Mouse (Mus musculus): ENCODE data around the gene Pecam1. TPM values are rescaled to one million over a fixed set of nuclear protein-coding genes. Genes with fewer than 3 reads are reported as not detected.

Gene Pecam1
- polyA plus RNA-seq, 1 experiment = not detected

GRCm38 (mm10) chr11:106724176-106724915 is 26.1 kb downstream of the Pecam1 start:
- no peak overlapping the region for H3K27ac ChIP-seq (ENCODE audit: insufficient read depth, low read depth, low read length)
- H3K4me3 ChIP-seq (ENCODE audit: insufficient read depth, low read depth, low read length) = no peak overlapping the region
- peaks cover 5% of the 10 kb centered on the region for H3K4me1 ChIP-seq (ENCODE audit: control insufficient read depth, insufficient read depth, low read length)
- 95% methylated on average over 10 of the region's 10 CpGs for WGBS
- TF ChIP-seq POLR2A (IDR thresholded peaks at IDR 0.05; ENCODE audit: insufficient read depth, low read depth, low read length) (no peak), CTCF (IDR thresholded peaks at IDR 0.05; ENCODE audit: insufficient read depth, low read depth, low read length) (no peak)

GRCm38 (mm10) chr11:106723611-106724125 is 26.8 kb downstream of the Pecam1 start:
- Histone ChIP-seq H3K4me3 (ENCODE audit: insufficient read depth, low read depth, low read length) (no peak overlapping the region), H3K27ac (ENCODE audit: insufficient read depth, low read depth, low read length) (no peak overlapping the region), H3K4me1 (ENCODE audit: control insufficient read depth, insufficient read depth, low read length) (peaks cover 5% of the 10 kb centered on the region)
- TF ChIP-seq CTCF (IDR thresholded peaks at IDR 0.05; ENCODE audit: insufficient read depth, low read depth, low read length) (no peak), POLR2A (IDR thresholded peaks at IDR 0.05; ENCODE audit: insufficient read depth, low read depth, low read length) (no peak)
- WGBS = 81% methylated on average over 15 of the region's 15 CpGs

DNA sequence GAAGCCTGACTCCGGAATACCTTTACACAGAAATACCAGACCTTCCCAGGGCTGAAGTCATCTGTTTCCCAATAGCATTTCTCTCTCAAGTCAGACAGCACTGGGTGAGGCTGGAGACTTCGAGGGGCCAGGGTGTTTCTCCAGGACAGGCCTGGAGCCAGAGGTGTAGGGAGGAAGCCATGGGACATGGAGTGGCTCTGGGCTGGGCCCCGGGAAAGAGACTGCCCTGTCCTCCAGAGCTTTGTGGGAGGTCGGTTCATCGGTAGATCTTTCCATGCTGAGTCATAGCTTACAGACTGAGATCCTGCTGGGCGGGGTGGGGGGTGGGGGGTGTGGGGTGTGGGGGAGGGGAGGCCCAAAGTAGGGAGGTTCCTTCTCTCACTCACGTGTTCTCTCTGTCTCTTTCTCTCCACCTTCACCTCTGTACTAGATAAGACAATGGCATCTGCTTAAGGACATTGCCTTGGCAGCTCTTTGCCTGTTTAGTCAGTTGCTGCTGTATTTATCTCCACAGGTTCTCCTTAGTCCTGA is 27.5 kb downstream of the Pecam1 start:
- WGBS = 26% methylated on average over 7 of the region's 7 CpGs
- TF ChIP-seq POLR2A (IDR thresholded peaks at IDR 0.05; ENCODE audit: insufficient read depth, low read depth, low read length) = no peak
- no peak for TF ChIP-seq CTCF (IDR thresholded peaks at IDR 0.05; ENCODE audit: insufficient read depth, low read depth, low read length)

GRCm38 (mm10) chr11:106720379-106720778 is 30.0 kb downstream of the Pecam1 start:
- WGBS = 52% methylated on average over 8 of the region's 8 CpGs
- no peak overlapping the region for H3K4me3 ChIP-seq (ENCODE audit: insufficient read depth, low read depth, low read length)
- H3K4me1 ChIP-seq (ENCODE audit: control insufficient read depth, insufficient read depth, low read length) = peaks cover 5% of the 10 kb centered on the region
- no peak overlapping the region for H3K27ac ChIP-seq (ENCODE audit: insufficient read depth, low read depth, low read length)
- TF ChIP-seq POLR2A (IDR thresholded peaks at IDR 0.05; ENCODE audit: insufficient read depth, low read depth, low read length) (no peak), CTCF (IDR thresholded peaks at IDR 0.05; ENCODE audit: insufficient read depth, low read depth, low read length) (no peak)

More for the DNA sequence above, 27.5 kb downstream of the Pecam1 start:
- peak overlapping the region; percentile 50; the same call in 1 of the 2 replicates for H3K27ac ChIP-seq (ENCODE audit: insufficient read depth, low read depth, low read length)
- H3K4me3 ChIP-seq (ENCODE audit: insufficient read depth, low read depth, low read length) = no peak overlapping the region
- H3K4me1 ChIP-seq (ENCODE audit: control insufficient read depth, insufficient read depth, low read length) = peaks cover 5% of the 10 kb centered on the region

GRCm38 (mm10) chr11:106716568-106716967 is 33.9 kb downstream of the Pecam1 start:
- WGBS = 65% methylated on average over 5 of the region's 5 CpGs
- no peak overlapping the region for H3K27ac ChIP-seq (ENCODE audit: insufficient read depth, low read depth, low read length)

GRCm38 (mm10) chr11:106715066-106715465 is 35.4 kb downstream of the Pecam1 start:
- H3K4me3 ChIP-seq (ENCODE audit: insufficient read depth, low read depth, low read length) = no peak overlapping the region
- H3K4me1 ChIP-seq (ENCODE audit: control insufficient read depth, insufficient read depth, low read length) = peaks cover 10% of the 10 kb centered on the region
- TF ChIP-seq CTCF (IDR thresholded peaks at IDR 0.05; ENCODE audit: insufficient read depth, low read depth, low read length) (no peak), POLR2A (IDR thresholded peaks at IDR 0.05; ENCODE audit: insufficient read depth, low read depth, low read length) (no peak)
- 82% methylated on average over 6 of the region's 6 CpGs for WGBS
- H3K27ac ChIP-seq (ENCODE audit: insufficient read depth, low read depth, low read length) = no peak overlapping the region

More at GRCm38 (mm10) chr11:106716568-106716967, 33.9 kb downstream of the Pecam1 start:
- Histone ChIP-seq H3K4me1 (ENCODE audit: control insufficient read depth, insufficient read depth, low read length) (peaks cover 10% of the 10 kb centered on the region), H3K4me3 (ENCODE audit: insufficient read depth, low read depth, low read length) (no peak overlapping the region)
- no peak for TF ChIP-seq CTCF (IDR thresholded peaks at IDR 0.05; ENCODE audit: insufficient read depth, low read depth, low read length)
- TF ChIP-seq POLR2A (IDR thresholded peaks at IDR 0.05; ENCODE audit: insufficient read depth, low read depth, low read length) = no peak

DNA sequence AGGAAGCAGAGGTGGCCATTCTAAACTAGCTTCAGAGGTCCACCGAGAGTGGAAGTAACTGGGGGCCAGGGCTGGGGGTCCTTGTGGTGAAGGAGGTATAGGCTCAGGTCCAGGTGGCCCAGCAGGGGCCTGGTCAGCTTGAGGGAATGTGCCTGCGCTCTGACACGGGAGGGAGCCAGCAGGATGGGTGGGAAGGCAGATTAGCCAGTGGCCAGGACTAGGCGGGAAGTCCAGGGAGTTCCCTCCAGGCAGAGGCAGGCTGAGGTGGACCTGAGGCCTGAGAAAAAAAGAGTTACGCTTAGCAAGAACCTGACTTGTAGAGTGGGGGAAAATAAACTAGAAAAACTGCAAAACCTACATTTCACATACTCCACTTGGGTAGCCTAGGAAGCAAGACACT is 39.6 kb downstream of the Pecam1 start:
- 83% methylated on average over 5 of the region's 5 CpGs for WGBS
- Histone ChIP-seq H3K4me1 (ENCODE audit: control insufficient read depth, insufficient read depth, low read length) (peaks cover 19% of the 10 kb centered on the region), H3K27ac (ENCODE audit: insufficient read depth, low read depth, low read length) (no peak overlapping the region), H3K4me3 (ENCODE audit: insufficient read depth, low read depth, low read length) (no peak overlapping the region)
- TF ChIP-seq CTCF (IDR thresholded peaks at IDR 0.05; ENCODE audit: insufficient read depth, low read depth, low read length) = no peak
- TF ChIP-seq POLR2A (IDR thresholded peaks at IDR 0.05; ENCODE audit: insufficient read depth, low read depth, low read length) = no peak

DNA sequence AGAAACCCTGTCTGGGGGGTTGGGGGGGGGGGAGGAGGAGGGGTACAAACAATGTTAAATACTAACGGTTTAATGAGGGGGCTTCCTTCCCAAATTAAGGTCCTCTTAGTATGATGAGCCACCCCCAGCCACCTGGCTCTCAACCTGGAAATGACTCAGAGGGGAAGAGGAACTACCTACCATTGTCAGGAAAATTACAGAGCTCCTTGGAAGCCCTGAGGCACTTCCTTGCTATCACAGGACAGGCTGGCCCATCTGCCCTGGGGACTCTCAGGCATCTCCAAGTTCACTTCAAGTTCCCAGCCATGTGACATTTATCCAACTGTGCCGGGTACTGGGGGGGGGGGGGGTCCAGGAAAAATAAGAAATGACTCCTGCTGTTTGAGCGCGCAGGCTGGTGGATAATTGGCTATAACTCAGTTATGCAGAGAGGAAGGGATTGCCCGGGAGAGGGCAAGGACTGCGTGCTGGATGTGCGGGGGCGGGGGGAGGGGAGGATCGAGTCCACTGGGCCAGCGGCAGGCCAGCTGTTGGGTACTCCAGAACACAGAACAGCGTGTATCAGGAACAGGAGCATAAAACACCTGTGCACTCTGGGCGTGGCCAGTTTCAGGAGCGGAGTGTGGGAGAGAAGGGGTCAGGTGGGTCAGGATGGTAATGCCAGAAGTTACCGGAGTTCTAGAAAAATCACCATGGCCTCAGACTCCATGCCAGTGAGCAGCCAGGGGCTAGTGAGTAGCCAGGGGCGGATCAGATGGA is 41.0 kb downstream of the Pecam1 start:
- H3K27ac ChIP-seq (ENCODE audit: insufficient read depth, low read depth, low read length) = no peak overlapping the region

More for the DNA sequence above, 41.0 kb downstream of the Pecam1 start:
- H3K4me3 ChIP-seq (ENCODE audit: insufficient read depth, low read depth, low read length) = no peak overlapping the region
- no peak for TF ChIP-seq CTCF (IDR thresholded peaks at IDR 0.05; ENCODE audit: insufficient read depth, low read depth, low read length)
- no peak for TF ChIP-seq POLR2A (IDR thresholded peaks at IDR 0.05; ENCODE audit: insufficient read depth, low read depth, low read length)
- 29% methylated on average over 15 of the region's 15 CpGs for WGBS
- H3K4me1 ChIP-seq (ENCODE audit: control insufficient read depth, insufficient read depth, low read length) = peaks cover 16% of the 10 kb centered on the region

Data from olfactory bulb, adult 2 months (tissue).